Mouse (Mus musculus) MEL (cell line): ENCODE measurements at regions not wholly inside any gene's neighbourhood (a gene's known extent, or its start where the extent isn't known, plus 50 kb on each side); places are given as distances from the start of the nearest gene placed in this dataset.

Experiments
- DNase-seq: peaks from one replicate; pipeline ENCODE4 v3.0.0; 2011; ENCODE audit warnings: low read depth, low spot score
- H3K27ac ChIP-seq: 2 replicates; pipeline ENCODE4 v1.5.1; 2012; ENCODE audit warnings: low read depth, mild to moderate bottlenecking, control low read depth, low read length, moderate library complexity; ENCODE audit not compliant: control insufficient read depth
- H3K27me3 ChIP-seq, 2 experiments: fragments of 150-350 bp in 1 of 2; sonication (generic) in 1 of 2; 2 replicates each; pipeline ENCODE4 v1.6.1; 2012; ENCODE audit warnings: low read length in 2 of 2, mild to moderate bottlenecking in 2 of 2, improper control_type of control experiment in 1 of 2, moderate library complexity in 1 of 2; ENCODE audit not compliant: insufficient read depth in 2 of 2, control insufficient read depth in 1 of 2
- H3K36me3 ChIP-seq, 2 experiments: 2 replicates each; pipeline ENCODE4 v1.6.1; 2012 to 2014; ENCODE audit warnings: low read length in 2 of 2, improper control_type of control experiment in 1 of 2, inconsistent platforms in 1 of 2, mild to moderate bottlenecking in 1 of 2; ENCODE audit not compliant: insufficient read depth in 2 of 2, control insufficient read depth in 1 of 2
- H3K4me1 ChIP-seq, 2 experiments: fragments of 150-350 bp in 1 of 2; sonication (generic) in 1 of 2; 2 replicates each; pipeline ENCODE4 v1.6.1; 2012; ENCODE audit warnings: low read length in 2 of 2, improper control_type of control experiment in 1 of 2, mild to moderate bottlenecking in 1 of 2; ENCODE audit not compliant: insufficient read depth in 2 of 2, control insufficient read depth in 1 of 2
- H3K4me3 ChIP-seq, 2 experiments: fragments of 150-350 bp in 1 of 2; sonication (generic) in 1 of 2; 2 replicates each; pipeline ENCODE4 v1.5.1; 2012; ENCODE audit warnings: low read depth in 2 of 2, low read length in 2 of 2, mild to moderate bottlenecking in 2 of 2, moderate library complexity in 2 of 2, control low read depth in 1 of 2, improper control_type of control experiment in 1 of 2; ENCODE audit not compliant: control insufficient read depth in 1 of 2, insufficient read depth in 1 of 2
- H3K79me2 ChIP-seq: 2 replicates; pipeline ENCODE4 v1.6.1; 2012; ENCODE audit warnings: mild to moderate bottlenecking, low read length, moderate library complexity; ENCODE audit not compliant: control insufficient read depth, poor library complexity, insufficient read depth
- H3K9ac ChIP-seq: 2 replicates; pipeline ENCODE4 v1.6.1; 2012; ENCODE audit warnings: low read depth, mild to moderate bottlenecking, control low read depth, low read length, moderate library complexity; ENCODE audit not compliant: control insufficient read depth, poor library complexity, severe bottlenecking
- H3K9me3 ChIP-seq: fragments of 150-350 bp; sonication (generic); replicated peaks from 2 replicates; pipeline ENCODE4 v1.6.1; 2012; ENCODE audit warnings: mild to moderate bottlenecking, low read length, improper control_type of control experiment, moderate library complexity; ENCODE audit not compliant: insufficient read depth
- CHD1 ChIP-seq: IDR thresholded peaks from 2 replicates; pipeline ENCODE4 v1.6.1; 2012; ENCODE audit warnings: low read depth, mild to moderate bottlenecking, inconsistent platforms, low read length, improper control_type of control experiment
- CTCF ChIP-seq, 3 experiments: IDR thresholded peaks in 2 of 3; conservative IDR thresholded peaks in 1 of 3; 2 replicates each; pipeline ENCODE4 v1.5.1; 2011 to 2012; ENCODE audit warnings: low read length in 3 of 3, low read depth in 2 of 3, mild to moderate bottlenecking in 2 of 3, improper control_type of control experiment in 1 of 3, inconsistent platforms in 1 of 3, mixed read lengths in 1 of 3, moderate library complexity in 1 of 3; ENCODE audit not compliant: control insufficient read depth in 1 of 3, insufficient read depth in 1 of 3, poor library complexity in 1 of 3, severe bottlenecking in 1 of 3
- EP300 ChIP-seq, 2 experiments: IDR thresholded peaks; 2 replicates each; pipeline ENCODE4 v1.6.1; 2011; ENCODE audit warnings: improper control_type of control experiment in 2 of 2, low read length in 2 of 2, low read depth in 1 of 2, mild to moderate bottlenecking in 1 of 2
- ETS1 ChIP-seq: IDR thresholded peaks from 2 replicates; pipeline ENCODE4 v1.6.1; 2012; ENCODE audit warnings: low read depth, mild to moderate bottlenecking, inconsistent platforms, low read length, improper control_type of control experiment, moderate library complexity
- GATA1 ChIP-seq: IDR thresholded peaks from 2 replicates; pipeline ENCODE4 v1.6.1; 2011; ENCODE audit warnings: low read depth, low read length, improper control_type of control experiment
- HCFC1 ChIP-seq: IDR thresholded peaks from 2 replicates; pipeline ENCODE4 v1.6.1; 2012; ENCODE audit warnings: low read depth, mild to moderate bottlenecking, inconsistent platforms, low read length, improper control_type of control experiment, moderate library complexity
- KAT2A ChIP-seq: conservative IDR thresholded peaks from 2 replicates; pipeline ENCODE4 v1.6.1; 2012; ENCODE audit warnings: low read depth, low read length, improper control_type of control experiment, inconsistent platforms
- MAFK ChIP-seq: IDR thresholded peaks from 2 replicates; pipeline ENCODE4 v1.6.1; 2011; ENCODE audit warnings: low read depth, mild to moderate bottlenecking, low read length, improper control_type of control experiment, borderline replicate concordance
- MAZ ChIP-seq: IDR thresholded peaks from 2 replicates; pipeline ENCODE4 v1.6.1; 2012; ENCODE audit warnings: low read depth, mild to moderate bottlenecking, inconsistent platforms, low read length, improper control_type of control experiment
- MEF2A ChIP-seq: IDR thresholded peaks from 2 replicates; pipeline ENCODE4 v1.6.1; 2014; ENCODE audit warnings: low read depth, mild to moderate bottlenecking, inconsistent platforms, low read length, improper control_type of control experiment; ENCODE audit not compliant: poor library complexity, insufficient replicate concordance, severe bottlenecking; ENCODE audit errors: extremely low read depth
- MXI1 ChIP-seq: IDR thresholded peaks from 2 replicates; pipeline ENCODE4 v1.6.1; 2011; ENCODE audit warnings: mild to moderate bottlenecking, low read depth, low read length, improper control_type of control experiment
- MYB ChIP-seq: IDR thresholded peaks from 2 replicates; pipeline ENCODE4 v1.6.1; 2011; ENCODE audit warnings: mild to moderate bottlenecking, low read depth, low read length, improper control_type of control experiment
- NELFE ChIP-seq: IDR thresholded peaks from 2 replicates; pipeline ENCODE4 v1.6.1; 2011; ENCODE audit warnings: low read depth, low read length, improper control_type of control experiment
- NRF1 ChIP-seq: IDR thresholded peaks from 2 replicates; pipeline ENCODE4 v1.6.1; 2014; ENCODE audit warnings: low read depth, mild to moderate bottlenecking, inconsistent platforms, low read length, improper control_type of control experiment, moderate library complexity; ENCODE audit not compliant: poor library complexity, insufficient read depth, severe bottlenecking
- POLR2A ChIP-seq, 2 experiments: IDR thresholded peaks; 2 replicates each; pipeline ENCODE4 v1.6.1; 2011 to 2012; ENCODE audit warnings: low read length in 2 of 2, mild to moderate bottlenecking in 2 of 2, control low read depth in 1 of 2, improper control_type of control experiment in 1 of 2, low read depth in 1 of 2, moderate library complexity in 1 of 2; ENCODE audit not compliant: control insufficient read depth in 1 of 2, insufficient read depth in 1 of 2, poor library complexity in 1 of 2
- POLR2AphosphoS2 ChIP-seq: IDR thresholded peaks from 2 replicates; pipeline ENCODE4 v1.6.1; 2011; ENCODE audit warnings: low read length, improper control_type of control experiment
- RAD21 ChIP-seq: IDR thresholded peaks from 2 replicates; pipeline ENCODE4 v1.6.1; 2011; ENCODE audit warnings: mild to moderate bottlenecking, low read depth, low read length, improper control_type of control experiment
- RCOR1 ChIP-seq: IDR thresholded peaks from 2 replicates; pipeline ENCODE4 v1.6.1; 2012; ENCODE audit warnings: low read depth, mild to moderate bottlenecking, inconsistent platforms, low read length, improper control_type of control experiment
- SMC3 ChIP-seq: IDR thresholded peaks from 2 replicates; pipeline ENCODE4 v1.6.1; 2011; ENCODE audit warnings: low read depth, low read length, improper control_type of control experiment
- TBP ChIP-seq: IDR thresholded peaks from 2 replicates; pipeline ENCODE4 v1.8.0; 2011; ENCODE audit warnings: low read depth, low read length, improper control_type of control experiment
- UBTF ChIP-seq: IDR thresholded peaks from 2 replicates; pipeline ENCODE4 v1.6.1; 2012; ENCODE audit warnings: low read depth, mild to moderate bottlenecking, inconsistent platforms, low read length, improper control_type of control experiment, moderate library complexity, borderline replicate concordance; ENCODE audit not compliant: insufficient read depth

GRCm38 (mm10) chr3:18929105-18929492 lies 699.4 kb downstream of the 1700064H15Rik start:
- Histone ChIP-seq H3K9me3 (no peaks in the 10 kb centered on the region), H3K4me1 (no peaks in the 10 kb centered on the region), H3K27ac (no peak overlapping the region), H3K36me3 (no peaks in the 10 kb centered on the region), H3K4me3 (no peak overlapping the region)
- TF ChIP-seq MXI1 = no peak
- TF ChIP-seq RAD21 = no peak
- TF ChIP-seq EP300 (IDR thresholded peaks at IDR 0.05; ENCODE audit: low read depth in 1 of 2, low read length in 2 of 2) = no peak
- TF ChIP-seq KAT2A = no peak
- TF ChIP-seq UBTF = no peak
- TF ChIP-seq CTCF (IDR thresholded peaks at IDR 0.05 in 2 of 3, conservative IDR thresholded peaks at IDR 0.05 in 1 of 3; ENCODE audit: control insufficient read depth in 1 of 3, insufficient read depth in 1 of 3, low read depth in 2 of 3, low read length in 3 of 3, poor library complexity in 1 of 3, severe bottlenecking in 1 of 3) = no peak
- no peak for TF ChIP-seq GATA1
- TF ChIP-seq POLR2A (IDR thresholded peaks at IDR 0.05; ENCODE audit: control insufficient read depth in 1 of 2, insufficient read depth in 1 of 2, low read depth in 1 of 2, low read length in 2 of 2, poor library complexity in 1 of 2) = no peak
- TF ChIP-seq NELFE = no peak
- no peak for TF ChIP-seq POLR2AphosphoS2
- no peak for TF ChIP-seq CHD1
- TF ChIP-seq MAFK = no peak
- TF ChIP-seq MEF2A = no peak
- no peak for TF ChIP-seq MAZ
- no peak for TF ChIP-seq HCFC1
- TF ChIP-seq SMC3 = no peak
- TF ChIP-seq ETS1 = no peak
- no peak for TF ChIP-seq TBP
- no peak for TF ChIP-seq MYB
- TF ChIP-seq NRF1 = no peak
- TF ChIP-seq, all 39 proteins: peak for 0
- H3K9ac ChIP-seq = no peak overlapping the region
- DNase-seq = no peak
- no peaks in the 10 kb centered on the region for H3K79me2 ChIP-seq
- H3K27me3 ChIP-seq = no peaks in the 10 kb centered on the region

GRCm38 (mm10) chr3:18932983-18933726 lies 695.3 kb downstream of the 1700064H15Rik start:
- TF ChIP-seq RCOR1 = no peak
- H3K79me2 ChIP-seq = no peaks in the 10 kb centered on the region
- no peaks in the 10 kb centered on the region for H3K9me3 ChIP-seq
- no peak overlapping the region for H3K4me3 ChIP-seq
- H3K27me3 ChIP-seq = no peaks in the 10 kb centered on the region
- H3K9ac ChIP-seq = no peak overlapping the region
- no peak overlapping the region for H3K27ac ChIP-seq
- H3K36me3 ChIP-seq = no peaks in the 10 kb centered on the region
- H3K4me1 ChIP-seq = no peaks in the 10 kb centered on the region
- DNase-seq = no peak
